Mouse (Mus musculus): ENCODE measurements around the gene Sbno1. TPM values are rescaled to one million over a fixed set of nuclear protein-coding genes. Genes with fewer than 3 reads are reported as not detected.

The Sbno1 gene
- polyA plus RNA-seq, 2 experiments from 2014 or later, result 163 to 182 TPM

DNA sequence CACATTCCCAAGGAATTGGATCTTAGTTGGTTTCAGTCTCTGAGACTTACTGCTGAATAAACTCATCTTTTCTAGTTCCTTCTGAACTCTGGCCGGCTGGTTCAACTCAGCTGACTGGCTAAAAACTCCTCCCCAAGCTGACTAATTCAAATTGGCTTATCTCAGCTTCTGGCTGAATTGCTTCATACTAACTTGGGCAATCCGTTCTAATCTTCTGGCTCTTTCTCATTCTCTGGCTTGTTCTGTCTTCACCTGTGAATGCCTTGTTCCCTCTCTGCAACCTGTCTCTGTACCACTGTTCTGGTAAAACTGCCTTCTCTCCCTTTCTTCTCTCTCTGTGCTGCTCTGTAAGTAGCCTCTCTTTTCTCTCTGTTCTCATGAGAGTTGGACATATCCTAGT lies 16.8 kb upstream of the Sbno1 start:
- ATAC-seq, result no peak

DNA sequence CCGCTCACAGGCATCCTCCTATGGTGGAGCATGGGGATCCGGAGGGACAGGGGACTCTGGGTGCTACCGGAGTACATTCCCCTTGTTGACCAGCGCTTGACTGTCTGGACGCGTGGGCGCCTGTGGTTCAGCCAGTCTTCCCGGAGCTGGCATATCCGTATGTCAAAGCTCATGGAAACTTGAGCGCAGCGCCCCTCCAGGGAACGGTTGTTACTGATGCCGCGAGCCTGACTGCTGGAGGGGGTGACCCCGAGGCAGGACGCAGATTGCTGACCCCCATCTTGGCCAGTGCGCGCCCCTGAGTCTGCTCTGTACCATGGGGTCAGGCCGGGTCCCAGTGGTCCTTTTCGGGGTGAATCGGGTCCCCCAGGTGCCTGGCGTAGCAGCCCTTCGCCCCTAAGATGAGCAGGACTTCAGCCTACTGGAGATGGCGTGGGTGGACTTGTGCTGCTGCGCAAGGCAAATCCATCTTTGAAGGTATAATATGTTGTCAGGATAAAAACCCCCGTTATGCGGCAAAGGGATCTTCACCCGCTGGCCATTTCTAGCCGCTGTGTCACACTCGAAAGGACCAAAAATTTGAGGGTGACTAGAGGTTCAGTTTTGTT lies 14.4 kb upstream of the Sbno1 start:
- ATAC-seq, result peak; percentile 60

DNA sequence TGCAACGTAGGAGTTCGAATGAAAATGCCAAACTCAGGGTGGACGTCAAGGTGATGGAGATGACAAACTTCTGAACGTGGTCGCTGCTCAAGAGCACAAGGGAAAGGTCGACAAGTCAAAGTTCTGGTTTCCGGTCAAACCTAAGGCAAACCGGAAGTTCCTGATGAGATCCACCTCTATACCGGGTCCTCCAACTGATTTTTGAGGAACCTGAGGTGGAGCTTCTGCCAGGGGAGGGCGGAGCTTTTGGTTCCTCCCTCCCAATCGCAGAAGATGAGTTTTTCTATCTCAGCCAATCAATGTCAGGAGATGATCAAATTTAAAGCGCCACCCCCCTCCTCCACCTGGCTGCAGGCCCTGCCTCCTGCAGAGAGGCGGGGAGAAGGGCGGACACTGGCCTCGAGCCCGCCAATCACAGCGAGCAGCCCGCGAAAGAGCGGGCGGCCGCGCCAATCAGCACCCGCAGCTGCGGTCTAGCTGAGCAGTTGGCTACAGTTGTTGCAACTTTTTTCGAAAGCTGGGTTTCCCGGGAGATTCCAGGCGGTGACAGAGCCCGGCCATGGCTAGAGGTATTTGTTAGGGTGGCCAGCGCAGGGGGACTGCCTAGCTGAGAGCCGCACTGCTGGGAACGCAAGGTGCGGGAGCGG lies 13.8 kb upstream of the Sbno1 start, which contains the start of gene Kmt5a:
TSS of gene Kmt5a (plus strand) at position 484 of the 647 bp plus-strand sequence.
- peak; percentile 96 for ATAC-seq

DNA sequence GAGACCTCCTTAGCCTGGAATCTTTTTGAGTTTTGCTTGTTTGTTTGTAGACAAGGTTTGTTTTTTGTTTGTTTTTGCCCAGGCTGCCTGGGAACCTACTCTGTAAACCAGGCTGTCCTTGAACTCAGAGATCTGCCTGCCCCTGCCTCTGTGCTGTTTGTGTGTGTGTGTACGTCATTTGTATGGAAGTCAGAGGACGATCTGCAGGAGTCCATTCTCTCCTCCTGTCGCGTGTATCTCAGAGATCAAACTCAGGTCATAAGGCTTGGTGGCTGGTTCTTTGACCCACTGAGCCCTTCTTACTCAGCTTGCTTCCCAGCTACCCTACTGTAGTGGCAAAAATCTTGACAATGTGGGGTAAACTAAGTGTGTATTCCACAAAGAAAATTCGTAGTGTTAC lies 12.9 kb upstream of the Sbno1 start:
- no peak for ATAC-seq

DNA sequence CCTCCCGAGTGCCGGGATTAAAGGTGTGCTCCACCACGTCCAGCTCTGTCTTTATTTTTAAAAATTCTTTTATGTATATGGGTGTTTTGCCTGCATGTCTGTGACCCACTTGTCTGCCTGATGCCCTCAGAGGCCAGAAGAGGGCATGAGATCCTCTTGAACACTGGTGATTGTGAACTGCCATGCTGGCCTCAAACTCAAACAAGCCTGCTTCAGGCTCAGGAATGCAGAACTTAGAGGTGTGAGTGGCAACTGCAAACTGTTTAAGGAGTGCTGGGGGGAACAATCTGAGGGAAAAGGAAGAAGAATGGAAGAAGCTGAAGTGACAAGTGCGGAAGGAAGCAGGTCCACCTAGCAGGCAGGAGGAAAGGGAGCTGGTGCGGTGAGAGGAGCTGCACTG lies 12.4 kb upstream of the Sbno1 start:
- no peak for ATAC-seq

DNA sequence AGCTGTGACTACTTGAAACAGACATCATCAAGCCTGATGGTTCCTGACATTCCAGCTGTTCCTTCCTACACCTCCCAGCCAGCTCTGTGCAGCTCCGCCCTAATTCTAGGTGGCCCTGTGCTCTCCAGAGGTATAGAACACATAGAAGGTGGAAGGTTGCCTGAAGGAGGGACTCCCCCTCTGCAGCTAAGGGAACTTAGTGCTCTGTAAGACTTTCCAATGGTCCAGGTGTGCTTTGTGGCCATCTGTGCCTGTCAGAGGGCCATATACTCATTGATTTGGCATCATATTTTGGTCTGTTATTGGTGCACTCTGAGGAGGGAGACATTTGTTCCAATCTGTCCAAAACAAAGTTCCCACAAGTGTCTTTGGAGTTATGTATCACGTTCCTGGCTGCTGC lies 7.2 kb upstream of the Sbno1 start:
- no peak for ATAC-seq

DNA sequence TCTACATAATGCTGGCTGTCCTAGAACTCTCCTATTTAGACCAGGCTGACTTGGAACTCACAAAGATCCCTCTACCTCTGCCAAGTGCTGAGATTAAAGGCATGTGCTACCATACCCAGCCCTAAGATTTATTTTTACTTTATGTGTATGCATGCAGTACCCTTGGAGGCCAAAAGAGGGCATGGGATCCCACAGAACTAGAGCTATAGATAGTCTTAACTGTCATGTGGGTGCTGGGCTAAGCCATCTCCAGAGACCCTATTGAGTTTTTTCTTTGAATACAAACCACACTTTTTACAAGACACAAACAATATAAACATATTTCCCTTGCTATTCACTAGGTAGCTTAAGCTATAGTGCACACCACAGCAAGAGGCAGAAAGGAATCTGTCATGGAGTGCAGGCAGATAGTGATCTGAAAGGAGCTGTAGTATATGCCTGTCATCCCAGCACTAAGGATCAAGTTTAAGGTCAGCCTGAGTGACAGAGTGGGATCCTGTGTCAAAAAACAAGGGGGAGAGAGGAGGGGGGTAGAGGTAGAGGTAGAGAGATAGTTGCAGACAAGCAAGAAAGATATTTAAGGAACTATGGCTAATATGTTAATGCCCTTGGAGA lies 6.7 kb upstream of the Sbno1 start:
- ATAC-seq, result peak; percentile 95

DNA sequence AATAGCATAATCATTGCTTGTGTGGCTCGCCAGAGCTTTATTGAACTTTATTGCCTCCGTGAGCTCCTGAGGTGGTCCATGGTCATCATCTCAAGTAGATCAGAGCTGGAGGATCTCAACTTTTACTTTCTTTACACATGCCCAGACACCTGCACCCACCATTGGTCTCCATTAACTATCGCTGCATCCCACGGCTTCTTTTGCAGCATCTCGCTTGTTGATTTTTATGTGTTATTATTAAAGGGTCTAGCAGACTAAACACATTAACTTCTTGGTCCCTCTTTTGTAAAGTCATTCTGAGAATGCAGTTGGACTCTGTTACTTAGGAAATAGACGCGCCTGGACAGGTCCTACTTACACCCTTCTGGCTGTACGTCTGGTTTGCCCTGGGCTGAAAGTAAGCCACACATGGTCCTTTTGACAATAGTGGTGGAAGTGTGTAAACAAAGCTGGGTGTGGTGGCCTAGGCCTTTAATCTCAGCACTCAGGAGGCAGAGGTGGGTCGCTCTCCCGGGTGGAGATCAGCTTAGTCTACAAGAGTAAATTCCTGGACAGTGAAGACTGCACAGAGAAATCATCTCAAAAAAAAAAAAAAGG lies 772 bp upstream of the Sbno1 start:
- no peak for ATAC-seq

DNA sequence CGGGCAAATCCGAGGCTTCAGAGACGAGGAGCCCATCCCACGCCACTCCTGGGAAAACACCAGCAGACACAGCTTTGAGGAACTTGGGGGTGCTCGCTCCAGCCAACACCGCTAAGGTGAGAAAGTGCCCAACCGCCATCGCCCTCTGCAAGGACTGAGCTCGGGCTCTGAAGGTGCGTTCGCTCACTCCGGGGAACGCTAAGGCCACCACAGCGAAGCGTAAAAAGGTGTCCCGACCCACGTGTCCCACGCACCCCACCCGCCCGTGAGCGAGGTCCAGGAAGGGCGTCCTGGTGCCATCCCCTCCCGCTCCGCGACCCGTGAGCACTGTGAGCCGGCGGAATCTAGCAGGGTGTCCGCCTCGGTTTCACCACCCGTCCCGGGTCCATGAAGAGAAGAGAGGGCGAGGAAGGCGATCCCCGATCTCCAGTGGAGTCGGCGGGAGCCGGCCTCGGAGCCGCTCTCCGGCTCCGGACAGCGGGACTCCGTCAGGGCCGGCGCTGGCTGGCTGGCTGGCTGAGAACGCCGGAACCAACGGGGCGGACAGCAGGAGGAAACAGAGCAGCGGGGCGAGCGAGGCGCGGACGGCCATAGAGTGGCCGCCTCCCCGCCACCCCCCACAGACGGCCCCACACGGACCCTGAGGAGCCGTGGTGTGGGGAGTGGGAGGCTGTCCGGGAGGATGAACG lies 934 bp downstream of the Sbno1 start:
- ATAC-seq, result peak; percentile 24

DNA sequence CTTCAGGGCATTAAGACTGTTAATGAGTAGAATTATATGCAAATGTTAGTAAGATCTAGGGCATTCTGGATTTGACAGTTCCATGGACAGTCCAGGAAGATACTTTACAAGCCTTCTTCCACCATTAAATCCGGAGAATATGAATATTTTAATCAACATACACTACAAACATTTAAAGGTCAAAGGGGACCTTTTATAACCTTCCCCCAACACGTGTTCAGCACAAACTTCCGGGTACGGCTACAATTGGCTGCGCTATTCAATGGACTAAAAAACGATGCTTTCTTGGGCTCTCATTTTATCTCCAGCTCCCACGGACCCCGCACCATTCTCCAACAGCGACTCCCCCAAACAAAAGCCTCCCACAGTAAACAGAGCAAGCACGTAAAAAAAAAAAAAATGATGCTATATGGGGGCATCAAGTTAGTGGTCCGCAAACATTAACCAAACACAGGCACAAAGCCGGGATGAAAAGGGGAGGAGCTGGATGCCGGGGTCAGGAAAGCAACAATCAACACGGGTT lies 1.5 kb downstream of the Sbno1 start:
- ATAC-seq, result peak; percentile 35

DNA sequence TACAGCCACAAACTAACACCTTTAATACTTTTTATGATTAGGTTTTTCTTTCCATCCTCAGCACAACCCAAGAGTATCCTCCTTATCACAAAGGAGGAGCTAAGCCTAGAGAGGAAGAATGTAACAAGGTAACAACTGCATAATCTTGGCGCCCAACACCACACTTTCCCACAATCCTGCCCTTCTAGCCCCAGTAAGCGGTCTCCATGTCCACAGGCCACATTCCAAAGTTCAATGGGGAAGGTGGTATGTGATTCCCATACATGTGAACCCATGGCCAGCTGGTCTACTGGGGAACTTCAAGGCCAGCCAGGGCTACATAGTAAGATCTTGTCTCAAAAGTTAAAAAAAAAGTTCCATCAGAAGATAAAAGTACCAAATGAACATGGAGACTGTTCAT lies 4.0 kb downstream of the Sbno1 start:
- ATAC-seq, result no peak

DNA sequence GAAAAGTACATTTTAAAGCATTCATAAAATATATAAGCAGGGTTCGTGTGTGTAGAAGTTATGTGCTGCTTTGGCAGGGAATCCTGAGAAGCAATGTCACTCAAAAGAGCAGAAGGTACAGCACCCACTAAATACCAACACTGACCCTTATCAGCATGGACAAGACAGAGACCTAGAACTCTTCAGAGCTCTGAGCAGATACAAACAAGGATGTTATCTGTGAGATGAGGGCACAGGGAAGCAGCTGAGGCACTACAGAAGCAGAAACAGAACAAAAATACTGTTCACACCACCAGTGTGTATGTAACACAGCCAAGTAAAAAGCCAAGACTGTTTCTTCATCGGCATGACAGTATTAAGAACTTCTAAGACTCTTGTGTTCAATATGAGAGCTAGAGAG lies 6.9 kb downstream of the Sbno1 start:
- ATAC-seq, result no peak

DNA sequence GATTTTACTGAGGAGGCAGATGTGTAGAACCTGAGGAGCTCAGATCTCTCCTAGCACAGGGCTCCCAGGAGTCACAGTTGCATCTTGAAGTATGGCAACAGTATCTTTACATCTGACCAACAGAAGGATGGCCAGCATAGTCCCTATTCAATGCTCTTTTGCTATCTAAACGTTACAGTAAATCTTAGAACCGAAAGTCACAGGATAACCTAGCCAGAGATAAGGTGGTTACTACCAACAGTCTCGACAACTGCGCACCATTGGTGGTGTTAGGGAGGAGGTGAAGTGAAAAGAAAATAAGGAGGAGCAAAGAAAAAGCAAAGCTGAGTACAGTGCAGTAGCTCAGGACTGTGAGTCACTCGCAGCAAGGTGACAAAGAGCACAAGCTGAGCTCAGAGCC lies 13.6 kb downstream of the Sbno1 start:
- no peak for ATAC-seq

DNA sequence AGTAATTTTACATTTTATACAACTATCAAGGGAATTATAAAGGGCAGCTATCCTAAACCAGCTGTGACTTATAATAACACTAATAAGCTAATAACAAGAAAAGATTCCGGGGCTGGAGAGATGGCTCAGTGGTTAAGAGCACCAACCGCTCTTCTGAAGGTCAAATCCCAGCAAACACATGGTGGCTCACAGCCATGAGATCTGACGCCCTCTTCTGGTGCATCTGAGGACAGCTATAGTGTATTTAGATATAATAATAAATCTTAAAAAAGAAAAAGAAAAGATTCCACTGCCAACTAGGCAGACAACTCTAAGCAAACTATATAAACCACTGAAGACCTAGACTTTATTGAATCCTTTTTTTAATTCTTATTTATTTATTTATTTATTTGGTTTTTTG lies 15.0 kb downstream of the Sbno1 start:
- no peak for ATAC-seq

DNA sequence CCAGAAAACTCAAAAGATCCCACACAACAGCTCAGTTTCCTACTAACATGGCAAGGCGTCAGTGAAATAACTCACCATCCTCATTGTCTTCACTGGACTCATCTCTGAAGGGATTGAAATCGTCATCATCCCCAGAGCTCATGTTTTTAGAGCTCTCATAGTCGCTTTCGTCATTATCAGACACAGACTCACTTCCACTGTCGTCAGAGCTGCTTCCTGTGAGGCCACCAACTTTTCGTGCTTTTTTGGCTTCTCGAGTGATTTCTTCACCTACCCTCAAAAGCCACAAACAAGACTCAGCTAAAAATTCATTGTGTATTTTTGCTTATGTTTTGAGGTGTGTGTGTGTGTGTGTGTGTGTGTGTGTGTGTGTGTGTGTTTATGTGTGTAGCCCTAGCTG lies 32.1 kb downstream of the Sbno1 start:
- ATAC-seq, result no peak

DNA sequence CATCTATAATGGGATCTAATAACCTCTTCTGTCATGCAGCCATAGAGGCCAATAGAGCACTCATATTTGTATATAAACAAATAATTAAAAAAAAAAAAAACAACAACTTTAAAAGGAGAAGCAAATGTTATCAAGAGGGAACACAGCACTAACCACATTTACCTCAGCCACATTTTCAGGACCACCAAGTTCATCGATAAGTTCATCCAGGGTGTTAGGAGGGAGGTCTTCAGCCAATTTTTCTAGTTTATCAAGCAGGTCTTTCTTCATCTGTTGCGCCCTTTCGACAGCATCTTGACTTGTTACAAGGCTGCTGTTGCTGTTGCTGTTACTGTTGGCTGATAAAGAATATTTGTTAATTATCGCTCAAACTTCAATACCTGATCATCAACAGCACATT lies 33.4 kb downstream of the Sbno1 start:
- no peak for ATAC-seq

DNA sequence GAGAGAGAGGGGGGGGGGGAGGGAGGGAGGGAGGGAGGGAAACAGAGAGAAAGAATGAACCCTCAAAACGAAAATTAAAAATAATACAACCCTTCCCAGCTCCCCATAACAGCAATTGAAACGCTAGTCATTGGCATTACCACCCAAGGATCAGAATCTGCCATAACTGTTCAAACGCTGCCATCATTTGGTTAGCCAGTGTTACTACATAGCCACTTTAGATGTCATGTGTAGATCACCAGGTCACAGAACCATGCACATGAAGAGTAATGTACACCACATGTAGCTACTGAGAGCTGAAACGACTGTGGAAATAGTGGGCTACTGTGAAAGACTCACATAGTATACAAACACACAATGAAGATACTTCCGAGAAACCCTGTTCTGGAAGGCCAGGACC lies 37.9 kb downstream of the Sbno1 start:
- ATAC-seq, result no peak

DNA sequence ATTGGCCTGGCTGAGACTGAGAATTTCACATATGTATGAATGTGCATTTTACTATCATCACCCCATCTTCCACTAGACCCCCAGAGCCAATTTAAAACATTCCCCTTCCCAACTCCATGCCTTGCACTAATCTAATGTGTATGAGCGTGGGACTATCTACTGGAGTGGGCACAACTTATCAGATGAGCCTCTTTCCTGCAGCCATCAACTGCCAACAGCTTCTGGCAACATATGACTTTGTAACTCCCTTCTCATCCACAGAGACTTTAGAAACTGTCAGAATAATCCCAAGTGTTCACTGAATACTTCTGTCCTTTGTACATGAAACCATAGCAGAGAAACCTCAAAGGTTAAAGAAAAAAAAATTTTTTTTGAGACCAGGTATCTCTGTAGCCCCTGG lies 45.7 kb downstream of the Sbno1 start:
- no peak for ATAC-seq

DNA sequence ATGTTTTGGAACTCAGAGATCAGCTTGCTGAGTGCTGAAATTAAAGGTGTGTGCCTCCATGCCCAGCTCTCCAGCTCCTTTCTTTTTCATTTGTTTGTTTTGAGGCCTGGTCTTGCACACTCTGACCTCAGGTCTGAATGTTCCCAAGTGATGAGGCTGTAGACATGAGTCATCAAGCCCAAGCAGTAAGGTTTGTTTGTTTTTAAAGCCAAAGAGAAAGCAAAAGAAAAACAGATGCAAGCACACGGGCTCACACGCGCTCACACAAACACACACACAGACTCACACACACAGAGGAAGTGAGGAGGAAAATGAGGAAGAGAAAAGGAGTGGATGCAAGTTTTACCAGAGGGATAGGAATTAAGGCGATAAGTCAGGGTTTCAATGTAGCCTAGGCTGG lies 48.7 kb downstream of the Sbno1 start:
- ATAC-seq, result no peak

DNA sequence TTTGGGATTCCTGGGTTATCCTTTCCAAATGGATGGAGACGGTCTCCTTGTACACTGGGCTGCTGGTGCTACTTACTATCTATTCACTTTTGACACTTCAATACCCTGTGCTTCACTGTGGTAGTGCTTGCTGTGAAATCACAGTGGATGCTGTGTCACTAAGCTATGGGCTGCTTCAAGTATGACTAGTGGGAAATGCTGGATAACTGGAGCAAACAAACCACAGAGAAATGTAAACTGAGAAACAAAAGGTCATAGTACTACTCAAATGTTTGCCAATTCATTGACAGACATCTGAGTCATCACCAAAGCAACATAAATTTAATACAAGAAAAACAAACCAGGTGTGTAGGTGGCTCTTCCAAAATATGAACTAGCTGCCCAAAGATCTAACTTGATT lies 49.4 kb downstream of the Sbno1 start:
- no peak for ATAC-seq

DNA sequence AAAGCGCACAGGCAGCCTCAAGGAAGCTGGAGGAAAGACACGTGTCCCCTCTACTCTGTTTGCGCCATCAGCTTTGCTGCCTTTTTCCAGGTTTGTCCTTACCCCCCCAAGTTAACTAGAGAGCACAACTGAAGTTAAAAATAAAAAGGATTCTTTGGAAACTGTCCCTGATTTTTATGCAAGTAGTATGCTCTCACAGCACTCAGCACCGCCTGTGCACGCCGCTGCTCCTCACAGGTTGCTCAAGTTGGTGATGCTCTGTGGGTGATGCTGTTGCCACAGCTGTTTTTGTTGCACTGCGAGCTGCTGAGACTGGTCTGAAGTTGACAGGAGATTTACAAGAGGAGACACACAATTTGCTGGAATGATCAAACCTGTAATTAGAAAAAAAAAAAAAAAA lies 51.5 kb downstream of the Sbno1 start:
- no peak for ATAC-seq

DNA sequence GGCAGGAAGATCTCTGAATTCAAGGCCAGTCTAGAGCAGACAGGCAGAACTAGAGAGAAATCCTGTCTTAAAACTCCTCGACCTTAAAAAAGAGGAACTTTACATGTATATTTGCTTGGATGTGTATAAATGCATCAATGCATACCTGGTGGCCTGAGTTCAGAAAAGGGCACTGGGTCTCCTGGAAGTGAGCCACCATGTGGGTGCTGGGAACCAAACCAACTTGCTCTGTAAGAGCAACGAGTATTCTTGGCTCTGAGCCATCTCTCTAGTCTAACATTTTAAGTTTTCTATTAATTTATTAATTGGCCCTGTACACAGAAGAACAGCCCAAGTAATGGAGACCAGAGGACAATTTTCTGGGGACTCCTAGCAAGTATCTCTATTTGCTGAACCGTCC lies 59.1 kb downstream of the Sbno1 start:
- ATAC-seq, result no peak

DNA sequence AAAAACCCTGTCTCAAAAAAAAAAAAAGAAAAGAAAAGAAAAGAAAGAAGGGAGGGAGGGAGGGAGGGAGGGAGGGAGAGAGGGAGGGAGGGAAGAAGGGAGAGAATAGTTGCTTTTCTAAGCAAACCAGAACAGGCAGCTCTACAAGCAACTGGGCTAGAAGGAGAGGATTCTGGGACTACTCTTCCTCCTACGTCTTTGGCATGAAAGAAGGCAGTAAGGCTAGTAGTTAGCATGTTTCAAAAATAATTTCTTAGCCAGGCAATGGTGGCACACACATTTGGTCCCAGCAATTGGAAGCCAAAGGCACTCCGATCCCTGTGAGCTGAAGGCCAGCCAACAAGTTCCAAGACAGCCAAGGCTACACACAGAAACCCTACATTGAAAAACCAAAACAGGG lies 60.0 kb downstream of the Sbno1 start:
- ATAC-seq, result no peak
